ENCODE assay signal across 13 mouse cellular contexts in the genomic region with DNA sequence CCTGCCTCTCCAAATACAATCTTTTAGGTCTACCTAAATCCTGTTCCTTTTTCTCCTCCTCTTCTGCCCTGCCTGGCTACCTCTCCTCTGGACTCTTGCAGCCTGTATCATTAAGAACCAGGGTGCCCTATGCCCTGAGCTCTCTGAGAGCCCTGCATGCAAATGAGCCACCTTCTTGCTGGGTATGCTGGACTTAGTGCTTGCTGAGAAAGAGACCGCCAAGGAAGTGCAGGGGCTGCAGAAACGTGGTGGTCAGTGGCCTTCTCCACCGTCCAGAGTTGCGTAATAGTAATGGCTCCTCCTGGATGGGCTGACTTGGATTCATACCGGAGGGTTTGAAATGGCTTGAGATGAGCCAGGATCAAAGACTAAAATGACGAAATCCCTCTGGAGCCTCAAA.
"Had no signal": no experiment of that assay in that cellular context is flagged by ENCODE, and none has a peak within 500 bp of the region (broad histone marks: within the 10 kb centered on the region; RNA-seq: fewer than 3 reads in every experiment).

No protein-coding gene starts in this region.

- H3K36me3 ChIP-seq: limb, embryonic 15.5 days; midbrain, embryonic 12.5 days; neural tube, embryonic 13.5 days had no signal

- H3K9ac ChIP-seq: limb, embryonic 15.5 days; liver, embryonic 14.5 days; midbrain, embryonic 12.5 days; neural tube, embryonic 13.5 days had no signal

- ATAC-seq: midbrain, embryonic 16.5 days had no signal

- H3K4me3 ChIP-seq: limb, embryonic 15.5 days; midbrain, embryonic 12.5 days; neural tube, embryonic 13.5 days had no signal

- DNase-seq: layer of hippocampus, adult 9-11 months; layer of hippocampus, postnatal 36 days; lung, adult 18-20 months; retina, postnatal 1 day; right cerebral cortex, postnatal 4 days; spleen, adult 18-20 months; thymus, adult 18-20 months; thymus, postnatal 14 days had no signal

- H3K9me3 ChIP-seq: limb, embryonic 15.5 days; midbrain, embryonic 12.5 days; neural tube, embryonic 13.5 days had no signal

- H3K4me2 ChIP-seq: limb, embryonic 15.5 days; midbrain, embryonic 12.5 days; neural tube, embryonic 13.5 days had no signal

- H3K27ac ChIP-seq: limb, embryonic 15.5 days; liver, embryonic 14.5 days; midbrain, embryonic 12.5 days; neural tube, embryonic 13.5 days had no signal
